Mouse (Mus musculus) embryo, embryonic 9.5 days (tissue): ENCODE data around the gene Pnrc2.

Source experiments
- DNase-seq: peaks from one replicate; pipeline ENCODE4 v3.0.0-alpha.2; 2017; ENCODE audit errors: extremely low spot score

The Pnrc2 gene

GRCm38 (mm10) chr4:135870227-135871023 lies 3.2 kb downstream of the Pnrc2 start:
- no peak for DNase-seq

GRCm38 (mm10) chr4:135868996-135869395 lies 4.7 kb downstream of the Pnrc2 start:
- no peak for DNase-seq

GRCm38 (mm10) chr4:135857597-135858186 lies 16.0 kb downstream of the Pnrc2 start:
- no peak for DNase-seq

DNA sequence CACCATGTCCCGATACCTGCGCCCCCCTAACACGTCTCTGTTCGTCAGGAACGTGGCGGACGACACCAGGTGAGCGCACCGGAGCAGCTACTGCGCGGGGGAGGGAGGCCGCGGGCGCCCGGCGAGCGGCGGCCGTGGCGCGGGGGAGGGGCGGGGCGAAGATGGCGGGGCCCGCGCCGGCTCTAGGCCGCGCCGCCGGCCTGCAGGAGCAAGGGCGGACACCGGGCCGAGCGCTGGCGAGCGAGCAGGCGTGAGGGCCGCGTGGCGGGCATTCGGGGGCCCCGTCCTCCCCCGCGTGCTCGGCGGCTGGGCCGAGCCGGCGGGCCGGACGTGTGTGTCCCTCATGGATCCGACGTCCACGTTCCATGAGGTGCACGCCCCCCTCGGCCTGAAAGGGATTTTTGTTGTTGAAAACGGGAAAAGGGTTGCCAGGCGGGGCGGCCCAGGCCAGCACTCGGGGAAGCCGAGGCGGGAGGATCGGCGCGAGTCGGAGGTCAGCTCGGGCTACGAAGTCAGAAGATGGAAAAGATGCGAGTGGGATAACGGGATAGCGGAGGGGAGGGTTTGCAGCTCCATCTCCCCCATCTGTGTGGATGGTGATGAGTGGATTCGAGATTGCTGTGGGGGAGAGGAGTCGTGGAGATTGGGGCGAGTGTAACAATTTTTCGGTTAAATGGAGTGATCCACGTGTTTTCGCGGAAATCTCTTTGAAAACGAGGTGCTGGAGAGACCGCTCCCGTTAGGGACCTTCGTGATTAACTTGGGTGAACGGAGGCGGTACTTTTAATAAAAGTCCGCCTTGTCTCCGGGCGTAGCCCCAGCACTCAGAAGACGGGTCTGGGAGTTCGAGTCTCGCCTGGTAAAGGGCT lies 17.2 kb downstream of the Pnrc2 start:
- peak; percentile 75 for DNase-seq

DNA sequence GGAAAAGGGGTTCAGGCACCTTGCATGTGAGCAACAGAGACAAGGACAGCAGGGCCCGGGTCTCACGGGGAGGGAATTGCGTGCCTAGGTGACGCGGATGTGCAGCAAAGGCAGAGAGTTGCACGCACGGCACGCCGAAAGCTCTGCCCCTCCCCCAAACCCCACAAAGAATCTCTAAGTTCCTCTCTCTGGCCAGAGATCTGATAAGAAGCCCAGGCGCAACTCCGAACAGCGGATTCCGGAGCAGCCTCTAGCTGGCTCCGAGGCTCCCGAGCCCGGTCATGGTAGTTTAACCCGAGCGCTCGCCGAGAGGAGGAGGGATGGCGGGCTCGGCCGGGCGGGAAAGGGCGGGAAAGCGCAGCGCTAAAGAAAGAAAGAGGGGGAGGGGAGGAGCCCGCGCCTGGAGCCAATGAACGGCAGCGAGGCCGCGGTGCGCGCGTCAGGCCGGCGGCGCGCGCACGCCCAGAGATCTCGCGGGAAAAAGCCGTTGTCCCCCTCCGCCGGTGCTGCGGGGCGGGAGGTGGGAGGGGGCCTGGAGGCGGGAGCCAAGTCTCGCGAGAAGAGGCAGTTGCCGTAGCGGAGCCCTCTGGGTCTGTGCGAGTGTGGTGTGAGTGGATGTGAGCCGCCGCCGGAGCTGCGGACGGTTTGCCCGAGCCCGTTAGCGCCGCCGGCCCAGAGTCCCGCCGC lies 18.0 kb downstream of the Pnrc2 start, which contains the start of gene Srsf10:
Gene Srsf10, plus strand, starts transcription at position 212 of the 687 bp plus-strand sequence.
- DNase-seq = peak; percentile 99

GRCm38 (mm10) chr4:135855080-135855479 lies 18.6 kb downstream of the Pnrc2 start:
- DNase-seq = peak; percentile 77

DNA sequence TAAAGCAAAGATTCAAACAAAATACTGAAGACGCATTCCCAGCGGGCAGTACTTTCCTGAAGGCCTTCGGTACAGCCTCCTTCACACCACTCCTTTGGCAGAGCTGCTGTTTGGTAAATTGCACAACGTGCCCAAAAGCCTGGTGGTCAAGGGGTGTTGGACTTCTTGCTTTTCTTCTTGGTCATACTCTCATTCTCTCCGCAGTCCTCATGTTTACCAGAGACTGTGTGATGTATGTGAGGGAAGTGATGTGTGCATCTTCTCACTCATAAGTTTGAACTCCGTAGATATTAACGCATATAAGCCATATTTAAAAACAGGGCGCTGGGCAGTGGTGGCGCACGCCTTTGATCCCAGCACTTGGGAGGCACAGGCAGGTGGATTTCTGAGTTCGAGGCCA lies 19.0 kb downstream of the Pnrc2 start:
- no peak for DNase-seq

GRCm38 (mm10) chr4:135853987-135854546 lies 19.6 kb downstream of the Pnrc2 start:
- DNase-seq = no peak

GRCm38 (mm10) chr4:135851942-135852341 lies 21.7 kb downstream of the Pnrc2 start:
- no peak for DNase-seq

DNA sequence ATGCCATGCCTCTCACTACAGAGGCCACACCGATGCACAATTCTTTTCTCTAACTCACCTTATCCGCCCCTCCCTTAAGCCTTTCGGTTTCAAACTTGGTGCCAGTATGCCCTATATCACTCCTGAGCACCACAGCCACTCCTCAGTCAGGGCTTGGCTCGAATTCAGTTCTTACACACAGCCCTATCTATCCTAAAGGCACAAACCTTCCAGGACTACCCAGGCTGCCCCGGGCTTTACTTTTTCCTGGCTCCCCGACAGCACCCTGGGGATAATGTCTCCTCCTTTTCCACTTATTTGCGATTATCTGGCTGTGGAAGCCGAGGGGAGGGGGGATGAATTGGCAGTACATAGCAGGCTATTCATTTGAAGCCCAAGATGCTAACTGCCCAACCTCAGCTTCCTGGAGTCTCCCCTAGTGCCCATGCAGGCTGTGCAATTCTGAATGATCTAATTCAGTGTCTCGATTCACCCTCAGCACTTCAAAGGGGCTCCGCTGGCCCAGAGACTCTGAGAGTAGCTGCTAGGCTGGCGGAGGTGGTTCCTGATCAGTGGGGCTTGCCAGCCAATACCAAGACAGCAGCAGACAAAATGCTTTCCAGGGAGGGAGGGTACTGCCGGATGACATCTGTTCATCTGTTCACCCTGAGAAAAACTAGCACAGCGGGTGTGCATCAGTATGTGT lies 23.1 kb downstream of the Pnrc2 start:
- DNase-seq = no peak

- DNase-seq = no peak
These were observed 26.1 kb downstream of the Pnrc2 start for GRCm38 (mm10) chr4:135847581-135847980.

GRCm38 (mm10) chr4:135844400-135844799 lies 29.2 kb downstream of the Pnrc2 start:
- DNase-seq = no peak

DNA sequence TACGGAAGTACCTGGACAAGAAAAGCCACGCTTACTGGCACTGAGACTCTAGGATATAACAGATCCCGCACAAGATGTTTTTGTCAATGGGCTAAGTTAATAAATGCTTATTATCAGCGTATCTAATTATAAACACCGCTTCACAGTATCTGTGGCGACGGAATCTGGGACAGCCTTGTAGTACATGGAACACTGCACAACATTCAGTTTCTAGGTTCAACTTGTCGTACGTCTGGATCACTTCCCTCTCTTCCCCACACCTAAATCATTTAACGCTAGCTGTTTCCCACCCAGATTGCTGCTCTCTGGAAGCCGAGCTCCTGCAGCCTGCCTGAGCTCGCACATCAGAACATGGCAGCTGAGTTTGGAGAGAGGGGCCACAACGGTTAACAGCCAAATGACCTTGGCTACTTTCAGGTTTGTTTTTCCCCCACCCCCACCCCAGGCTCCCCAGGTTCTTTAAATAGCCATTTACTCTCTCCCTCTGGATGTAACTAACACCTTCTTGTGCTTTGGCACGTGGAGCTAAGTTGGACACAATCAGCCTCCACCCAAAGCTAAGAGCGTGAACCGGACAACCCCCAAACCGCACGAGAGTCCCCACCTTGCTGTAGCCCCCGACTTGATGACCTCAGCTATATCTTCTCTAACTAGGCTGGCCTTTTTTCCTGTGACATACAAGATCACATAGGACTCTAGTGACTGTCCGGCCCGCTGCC lies 34.2 kb downstream of the Pnrc2 start:
- DNase-seq = no peak

GRCm38 (mm10) chr4:135838925-135839292 lies 34.7 kb downstream of the Pnrc2 start:
- no peak for DNase-seq

GRCm38 (mm10) chr4:135834124-135834717 lies 39.4 kb downstream of the Pnrc2 start:
- no peak for DNase-seq

GRCm38 (mm10) chr4:135833301-135834123 lies 40.1 kb downstream of the Pnrc2 start:
- no peak for DNase-seq

DNA sequence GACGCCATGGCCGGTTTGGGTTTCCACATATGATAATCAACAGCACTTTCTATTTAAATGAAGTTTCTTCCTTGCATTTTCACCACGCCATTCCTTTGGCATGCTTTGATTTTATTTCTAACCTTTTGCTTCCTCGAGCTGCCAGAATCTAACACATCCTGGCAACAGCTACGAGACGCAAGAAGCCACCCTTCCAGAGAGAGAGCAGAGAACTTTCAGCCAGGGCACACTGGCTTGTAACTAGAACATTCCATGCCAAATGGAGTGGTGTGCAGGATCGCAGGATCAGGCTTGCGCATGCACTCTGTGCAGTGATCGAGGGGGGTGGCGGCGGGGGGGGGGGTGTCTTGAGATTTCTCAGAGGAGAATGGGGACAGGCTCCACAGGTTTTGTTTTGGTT lies 41.6 kb downstream of the Pnrc2 start:
- no peak for DNase-seq

DNA sequence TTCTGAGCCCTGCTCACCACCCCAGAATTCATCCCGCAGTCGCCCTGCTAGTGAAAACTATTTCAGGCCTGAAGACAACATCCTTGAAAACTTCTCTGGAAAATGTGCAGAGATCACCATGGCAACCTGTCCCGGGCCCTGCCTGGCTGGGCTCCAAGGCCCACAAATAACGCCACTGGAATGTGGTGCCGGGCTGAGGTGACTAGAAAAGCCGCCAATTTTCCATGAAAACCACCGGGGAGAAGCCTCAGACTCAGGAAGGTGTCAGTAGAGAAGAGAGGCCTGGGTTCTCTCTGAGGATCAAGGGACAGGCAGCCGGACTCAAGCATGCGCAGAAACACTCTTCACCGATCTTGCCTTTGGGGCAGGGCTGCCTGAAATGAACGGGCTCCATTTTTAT lies 45.2 kb downstream of the Pnrc2 start:
- DNase-seq = peak; percentile 44

GRCm38 (mm10) chr4:135824254-135824653 lies 49.4 kb downstream of the Pnrc2 start:
- no peak for DNase-seq
